Mouse (Mus musculus): ENCODE results near the gene Mboat2. TPM values are rescaled to one million over a fixed set of nuclear protein-coding genes. Genes with fewer than 3 reads are reported as not detected.

Gene Mboat2
- total RNA-seq, 4 experiments from 2014 or later = 74.1 to 93.2 (median 82.1) TPM

DNA sequence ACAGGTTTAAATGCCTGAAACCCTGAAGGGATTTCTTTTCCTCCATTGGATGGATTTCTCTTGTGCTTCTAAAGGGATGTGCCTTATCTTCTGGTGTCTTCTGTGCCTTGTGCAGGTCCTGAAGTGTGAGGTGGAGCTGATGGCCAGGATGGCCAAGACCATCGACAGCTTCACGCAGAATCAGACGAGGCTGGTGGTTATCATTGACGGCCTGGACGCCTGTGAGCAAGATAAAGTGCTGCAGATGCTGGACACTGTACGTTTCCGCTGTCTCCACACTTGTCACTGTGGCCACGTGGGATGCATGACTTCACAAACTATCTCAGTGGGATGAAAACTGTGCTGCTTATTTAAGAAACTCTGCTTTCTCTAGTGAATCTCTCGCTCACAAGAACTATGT lies 179.3 kb downstream of the Mboat2 start:
- DNase-seq (ENCODE audit: low spot score in 2 of 2) = no peak

- no peak for DNase-seq (ENCODE audit: low spot score in 2 of 2)
Measured at GRCm38 (mm10) chr12:25010416-25010815, 179.7 kb downstream of the Mboat2 start.

- no peak for DNase-seq (ENCODE audit: low spot score in 2 of 2)
Measured at GRCm38 (mm10) chr12:25011733-25012367, 181.2 kb downstream of the Mboat2 start.

- DNase-seq (ENCODE audit: low spot score in 2 of 2) = peak in 1 of 2 experiments; percentile 48
Measured at GRCm38 (mm10) chr12:25012555-25013540, 182.2 kb downstream of the Mboat2 start.

Other genes with a start within 250 kb of the Mboat2 start
- 1 to 10 TPM; 7.1 to 8.8 (median 8.1) TPM for gene Klf11, start 179.6 kb upstream of the Mboat2 start, total RNA-seq (2022)
- 10 to 100 TPM; 10.9 to 13.7 (median 12.5) TPM for gene Cys1, start 149.1 kb upstream of the Mboat2 start, total RNA-seq (2022)
- gene Rrm2, start 122.6 kb upstream of the Mboat2 start, total RNA-seq (2022) = 1 to 10 TPM; 1.6 to 2.8 (median 2.6) TPM
- 100 to 1,000 TPM; 316 to 342 (median 332) TPM for gene Kidins220, start 144.0 kb downstream of the Mboat2 start, total RNA-seq (2022)

Measured in left cerebral cortex, adult 8-10 months (tissue).